Mouse (Mus musculus) left cerebral cortex, adult 11 months (tissue): ENCODE results near the gene Ggact.

ENCODE experiments used
- DNase-seq: peaks from one replicate; pipeline ENCODE4 v3.0.0; 2022; ENCODE audit warnings: low spot score

Gene Ggact

GRCm38 (mm10) chr14:122867531-122868285 lies 45.8 kb downstream of the Ggact start:
- no peak for DNase-seq

GRCm38 (mm10) chr14:122865462-122866129 lies 48.0 kb downstream of the Ggact start:
- no peak for DNase-seq

- DNase-seq = no peak
Observed at GRCm38 (mm10) chr14:122862623-122863022, 50.9 kb downstream of the Ggact start.

GRCm38 (mm10) chr14:122859792-122860191 lies 53.8 kb downstream of the Ggact start:
- no peak for DNase-seq

- DNase-seq = no peak
Observed at GRCm38 (mm10) chr14:122852506-122853057, 61.0 kb downstream of the Ggact start.

- no peak for DNase-seq
Observed at GRCm38 (mm10) chr14:122837018-122837417, 76.5 kb downstream of the Ggact start.

GRCm38 (mm10) chr14:122836221-122836620 lies 77.3 kb downstream of the Ggact start:
- no peak for DNase-seq

GRCm38 (mm10) chr14:122835487-122836190 lies 77.9 kb downstream of the Ggact start:
- no peak for DNase-seq

- DNase-seq = no peak
Observed at GRCm38 (mm10) chr14:122834753-122835152, 78.8 kb downstream of the Ggact start.

GRCm38 (mm10) chr14:122833666-122834065 lies 79.9 kb downstream of the Ggact start:
- DNase-seq = no peak

- no peak for DNase-seq
Observed at GRCm38 (mm10) chr14:122830433-122830832, 83.1 kb downstream of the Ggact start.

GRCm38 (mm10) chr14:122825464-122825863 lies 88.1 kb downstream of the Ggact start:
- no peak for DNase-seq

GRCm38 (mm10) chr14:122823791-122824190 lies 89.8 kb downstream of the Ggact start:
- no peak for DNase-seq

- no peak for DNase-seq
Observed at GRCm38 (mm10) chr14:122821002-122821401, 92.6 kb downstream of the Ggact start.

GRCm38 (mm10) chr14:122800296-122800695 lies 113.3 kb downstream of the Ggact start:
- DNase-seq = no peak

GRCm38 (mm10) chr14:122793368-122793767 lies 120.2 kb downstream of the Ggact start:
- DNase-seq = no peak

GRCm38 (mm10) chr14:122790111-122790510 lies 123.4 kb downstream of the Ggact start:
- no peak for DNase-seq

GRCm38 (mm10) chr14:122788199-122788598 lies 125.4 kb downstream of the Ggact start:
- no peak for DNase-seq

- DNase-seq = no peak
Observed at GRCm38 (mm10) chr14:122784701-122785100, 128.9 kb downstream of the Ggact start.

- DNase-seq = no peak
Observed at GRCm38 (mm10) chr14:122766448-122766847, 147.1 kb downstream of the Ggact start.
